Mouse (Mus musculus): ENCODE data around the gene Gpd1l. TPM values are rescaled to one million over a fixed set of nuclear protein-coding genes. Genes with fewer than 3 reads are reported as not detected.

Gene Gpd1l
- polyA plus RNA-seq, 1 experiment from 2014 or later = 6.7 TPM

DNA sequence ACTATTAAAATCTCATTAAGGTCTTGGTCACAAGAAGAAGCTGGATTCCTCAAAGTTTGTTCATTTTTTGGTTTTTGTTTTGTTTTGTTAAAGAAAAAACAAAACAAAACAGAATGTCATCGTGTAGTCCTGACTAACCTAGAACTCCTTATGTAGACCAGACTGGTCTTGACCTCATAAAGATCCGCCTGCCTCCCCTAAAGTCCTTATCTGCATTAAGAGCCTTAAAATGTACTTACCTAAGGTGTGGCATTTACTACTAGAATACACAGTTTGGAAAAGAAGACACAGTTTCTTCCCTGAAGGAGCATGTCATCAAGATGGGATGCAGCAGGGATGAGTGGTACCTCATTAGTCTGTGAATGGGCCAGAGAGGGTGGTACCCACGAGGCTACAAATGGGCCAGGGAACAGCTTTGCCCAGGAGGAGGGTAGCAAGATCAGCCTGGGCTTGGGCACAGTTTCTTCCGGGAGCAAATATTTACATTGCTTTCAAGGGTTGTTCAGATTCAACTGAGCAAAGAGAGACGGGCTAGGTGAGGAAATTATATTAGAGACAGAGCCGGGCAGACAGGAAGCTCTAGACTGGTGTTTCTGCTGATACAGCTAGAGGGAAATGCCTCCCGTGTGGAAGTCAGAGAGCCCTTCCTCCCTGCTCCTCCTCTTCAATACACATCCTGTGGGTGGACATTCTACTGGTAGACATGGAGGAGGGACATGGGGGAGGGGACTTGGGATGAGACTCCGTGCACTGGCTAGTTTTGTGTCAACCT lies 82.2 kb downstream of the Gpd1l start:
- no peak overlapping the region for H3K4me2 ChIP-seq (ENCODE audit: low read depth, severe bottlenecking)

More for the DNA sequence above, 82.2 kb downstream of the Gpd1l start:
- no peak overlapping the region for H3K4me3 ChIP-seq (ENCODE audit: low read depth, low read length)
- H3K4me1 ChIP-seq (ENCODE audit: control insufficient read depth, insufficient read depth, low read length) = no peaks in the 10 kb centered on the region
- no peaks in the 10 kb centered on the region for H3K36me3 ChIP-seq (ENCODE audit: control insufficient read depth, insufficient read depth, low read length)
- H3K27me3 ChIP-seq (ENCODE audit: control insufficient read depth, insufficient read depth, low read length) = no peaks in the 10 kb centered on the region
- no peak overlapping the region for H3K27ac ChIP-seq (replicated peaks; ENCODE audit: low read depth, low read length)
- WGBS = 78% methylated on average over 8 of the region's 8 CpGs
- ATAC-seq (ENCODE audit: insufficient number of reproducible peaks, low FRiP score, low TSS enrichment, low read depth) (no peak), DNase-seq (ENCODE audit: low spot score) (no peak)
- H3K9ac ChIP-seq (ENCODE audit: low read length) = no peak overlapping the region
- H3K9me3 ChIP-seq (ENCODE audit: control insufficient read depth, low read length) = no peaks in the 10 kb centered on the region

Other genes with a start within 250 kb of the Gpd1l start
- gene Dync1li1, start 245.2 kb downstream of the Gpd1l start, polyA plus RNA-seq (2014; fragmentation: Nextera tagmentation; extraction: Ambion mirVana) = 62.1 and 65.6 TPM in 2 replicates
- 24.0 and 24.9 TPM in 2 replicates for gene Cmtm6, start 202.9 kb downstream of the Gpd1l start, polyA plus RNA-seq (2014; fragmentation: Nextera tagmentation; extraction: Ambion mirVana)
- gene Cmtm7, start 152.1 kb downstream of the Gpd1l start, polyA plus RNA-seq (2014; fragmentation: Nextera tagmentation; extraction: Ambion mirVana) = 71.1 and 84.6 TPM in 2 replicates
- gene Cmtm8, start 89.8 kb downstream of the Gpd1l start, polyA plus RNA-seq (2014; fragmentation: Nextera tagmentation; extraction: Ambion mirVana) = 17.3 and 17.6 TPM in 2 replicates
- 1.3 and 1.4 TPM in 2 replicates for gene Osbpl10, start 44.6 kb upstream of the Gpd1l start, polyA plus RNA-seq (2014; fragmentation: Nextera tagmentation; extraction: Ambion mirVana)
- gene Rps27rt, start 48.8 kb upstream of the Gpd1l start, polyA plus RNA-seq (2014; fragmentation: Nextera tagmentation; extraction: Ambion mirVana) = 365 and 432 TPM in 2 replicates

Measured in limb, embryonic 11.5 days (tissue).